Mouse (Mus musculus): ENCODE data around the gene Scube1.

GRCm38 (mm10) chr15:83574731-83575351 is 150.0 kb downstream of the Scube1 start:
- TF ChIP-seq CTCF (IDR thresholded peaks at IDR 0.05; ENCODE audit: low read depth) (no peak), EP300 (IDR thresholded peaks at IDR 0.05; ENCODE audit: low read depth) (no peak)
